Mouse (Mus musculus) 3T3-L1 (cell line): ENCODE measurements around the gene Esrra.
A peak's percentile ranks its signal among the peaks of the same experiment; 100 is the strongest.

Source experiments
- DNase-seq: peaks from one replicate; pipeline ENCODE4 v3.0.0-alpha.2; 2015; ENCODE audit warnings: low read depth, low spot score

Gene Esrra

GRCm38 (mm10) chr19:6921647-6922567, at the start of gene Esrra:
Esrra (minus strand) TSS chr19:6921813.
- DNase-seq: peak; percentile 100

GRCm38 (mm10) chr19:6970460-6971085, 49.0 kb upstream of the Esrra start:
- peak; percentile 43 for DNase-seq

GRCm38 (mm10) chr19:6969665-6970381, 48.2 kb upstream of the Esrra start:
- DNase-seq: peak; percentile 67

- DNase-seq: peak; percentile 32
These were observed 47.7 kb upstream of the Esrra start for GRCm38 (mm10) chr19:6969291-6969664.

- DNase-seq: peak; percentile 60
These were observed 47.1 kb upstream of the Esrra start for GRCm38 (mm10) chr19:6968491-6969271.

GRCm38 (mm10) chr19:6956461-6956860, 34.8 kb upstream of the Esrra start:
- no peak for DNase-seq

GRCm38 (mm10) chr19:6955424-6955823, 33.8 kb upstream of the Esrra start:
- DNase-seq: no peak

GRCm38 (mm10) chr19:6954046-6954445, 32.4 kb upstream of the Esrra start:
- peak; percentile 63 for DNase-seq

- DNase-seq: no peak
These were observed 31.1 kb upstream of the Esrra start for GRCm38 (mm10) chr19:6952712-6953037.

- peak; percentile 89 for DNase-seq
These were observed 30.5 kb upstream of the Esrra start for GRCm38 (mm10) chr19:6951994-6952711.

- peak; percentile 99 for DNase-seq
These were observed 29.9 kb upstream of the Esrra start for GRCm38 (mm10) chr19:6951381-6951968.

GRCm38 (mm10) chr19:6950613-6951153, 29.1 kb upstream of the Esrra start:
- DNase-seq: peak; percentile 75

GRCm38 (mm10) chr19:6949951-6950350, 28.3 kb upstream of the Esrra start:
- DNase-seq: no peak

GRCm38 (mm10) chr19:6949532-6949931, 27.9 kb upstream of the Esrra start:
- peak; percentile 29 for DNase-seq

GRCm38 (mm10) chr19:6948186-6948585, 26.6 kb upstream of the Esrra start:
- no peak for DNase-seq

- DNase-seq: no peak
These were observed 26.1 kb upstream of the Esrra start for GRCm38 (mm10) chr19:6947742-6948141.

GRCm38 (mm10) chr19:6943709-6944108, 22.1 kb upstream of the Esrra start:
- DNase-seq: no peak

- DNase-seq: no peak
These were observed 21.2 kb upstream of the Esrra start for GRCm38 (mm10) chr19:6942764-6943163.

- peak; percentile 97 for DNase-seq
These were observed 20.7 kb upstream of the Esrra start, which contains the start of gene Gpr137 for GRCm38 (mm10) chr19:6942249-6942691. Gpr137 (minus strand) TSS chr19:6942480.
